Mouse (Mus musculus): Measurements from ENCODE around the gene Ociad2.

Ociad2 gene

DNA sequence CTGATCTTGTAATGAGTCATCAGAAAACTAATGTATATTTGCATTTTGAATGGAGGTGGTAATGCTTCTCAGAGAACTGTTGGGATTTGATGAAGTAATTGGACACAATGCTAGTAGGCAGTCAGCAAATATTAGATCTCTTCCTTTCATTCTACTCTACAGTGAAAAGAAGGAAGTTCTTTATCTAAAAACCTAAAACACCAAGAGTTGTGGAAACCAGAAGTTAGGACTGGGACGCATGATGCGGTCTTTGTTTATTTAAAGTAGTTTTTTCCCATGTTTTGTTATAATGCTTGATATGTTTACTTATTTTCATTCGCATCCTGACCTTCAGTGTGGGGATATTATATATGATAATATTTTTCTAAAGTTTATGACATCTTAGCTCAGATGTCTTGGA is 33.5 kb downstream of the Ociad2 start:
- DNase-seq (ENCODE audit: low read depth, low spot score): no peak

DNA sequence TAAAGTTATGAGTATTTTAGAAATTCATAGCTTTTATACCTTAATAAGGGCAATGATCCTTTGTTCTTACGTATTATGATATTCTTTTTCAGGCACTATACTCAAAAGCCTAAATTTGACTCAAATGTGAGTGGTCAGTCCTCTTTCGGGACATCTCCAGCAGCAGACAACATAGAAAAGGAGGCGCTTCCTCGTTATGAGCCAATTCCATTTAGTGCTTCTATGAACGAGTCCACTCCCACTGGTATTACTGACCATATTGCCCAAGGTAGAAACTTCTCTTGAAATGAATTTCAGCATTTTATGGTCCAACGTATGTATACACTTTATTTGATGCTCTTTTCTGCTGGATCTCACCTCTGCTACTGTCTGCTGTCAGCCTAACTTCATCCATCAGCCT is 34.3 kb downstream of the Ociad2 start:
- no peak for DNase-seq (ENCODE audit: low read depth, low spot score)

DNA sequence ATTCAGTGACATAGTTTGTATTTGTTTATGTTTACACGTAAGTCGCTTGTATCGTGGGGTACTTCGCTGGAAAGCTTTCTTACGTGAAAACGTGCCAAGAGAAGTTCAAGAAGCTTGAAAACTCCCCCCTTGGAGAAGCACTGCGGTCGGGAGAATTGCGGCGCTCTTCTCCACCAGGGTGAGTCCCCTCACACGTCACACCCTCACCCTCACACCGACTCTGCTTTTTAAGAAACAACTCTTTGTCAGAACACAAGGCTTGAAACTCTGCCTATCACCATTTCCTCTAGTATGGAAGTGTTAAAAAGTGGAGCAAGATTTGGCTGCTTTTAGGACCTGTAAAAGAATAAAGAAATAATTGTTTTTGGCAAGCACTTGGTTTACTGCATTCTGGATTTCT is 36.3 kb downstream of the Ociad2 start:
- no peak for DNase-seq (ENCODE audit: low read depth, low spot score)

DNA sequence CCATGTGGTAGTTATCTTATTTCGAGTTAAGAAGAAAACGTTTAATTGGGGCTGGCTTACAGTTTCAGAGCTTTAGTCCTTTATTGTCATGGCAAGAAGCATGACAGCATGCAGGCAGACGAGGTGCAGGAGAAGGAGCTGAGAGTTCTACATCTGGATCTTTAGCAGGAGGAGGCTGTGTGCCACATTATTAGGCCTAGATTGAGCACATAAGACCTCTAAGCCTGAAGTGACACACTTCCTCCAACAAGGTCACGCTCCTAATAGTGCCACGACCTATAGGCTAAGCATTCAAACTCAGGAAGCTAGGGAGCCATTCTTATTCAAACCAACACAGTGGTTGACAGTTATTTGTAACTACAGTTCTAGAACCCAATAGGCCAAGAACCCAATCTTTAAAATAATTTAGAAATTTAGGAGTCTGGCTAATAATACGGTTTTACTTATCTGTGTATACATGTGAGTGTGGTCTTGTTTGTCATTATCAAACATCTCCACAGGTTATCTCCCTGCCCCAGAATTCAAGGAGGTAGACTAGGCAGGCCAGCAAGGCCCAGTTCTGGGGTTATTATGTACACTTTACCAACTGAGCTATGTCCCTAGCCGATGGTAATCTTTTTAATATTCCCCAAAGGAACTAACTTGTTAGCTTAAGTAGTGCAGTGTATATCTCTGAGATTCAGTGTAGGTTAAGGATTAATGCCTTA is 39.1 kb downstream of the Ociad2 start:
- no peak for DNase-seq (ENCODE audit: low read depth, low spot score)

DNA sequence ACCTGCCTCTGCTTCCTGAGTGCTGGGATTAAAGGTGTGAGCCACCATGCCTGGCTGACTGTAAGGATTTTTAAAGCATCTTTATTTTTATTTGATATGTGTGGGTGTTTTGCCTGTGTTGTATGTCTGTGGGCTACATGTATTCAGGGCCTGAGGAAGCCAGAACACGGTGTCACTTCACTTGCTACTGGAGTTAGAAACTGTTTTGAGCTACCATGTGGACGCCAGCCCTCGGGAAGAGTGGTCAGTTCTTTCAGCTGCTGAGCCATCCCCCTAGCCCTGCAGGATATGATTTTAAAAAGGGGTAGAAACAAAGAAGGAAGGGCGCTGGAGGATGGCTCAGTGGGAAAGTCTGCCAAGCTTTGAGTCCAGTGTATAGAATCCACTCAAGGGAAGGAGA is 44.9 kb downstream of the Ociad2 start:
- DNase-seq (ENCODE audit: low read depth, low spot score): no peak

DNA sequence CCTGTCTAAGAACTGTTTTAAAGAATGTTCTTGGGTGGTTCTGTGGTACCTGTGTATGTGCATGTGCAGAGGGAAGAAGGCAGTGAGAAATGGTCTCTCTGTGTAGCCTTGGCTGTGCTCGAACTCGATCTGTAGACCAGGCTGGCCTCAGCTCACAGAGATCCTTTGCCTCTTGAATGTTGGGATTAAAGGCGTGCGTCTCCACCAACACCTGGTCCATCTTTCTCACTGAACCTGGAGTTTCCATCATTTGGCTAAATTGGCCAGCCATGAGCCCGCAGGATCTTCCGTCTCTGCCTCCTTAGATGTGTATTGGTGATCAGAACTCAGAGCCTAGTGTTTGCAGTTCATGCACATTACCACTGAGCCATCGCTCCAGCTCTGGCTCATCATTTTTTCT is 45.8 kb downstream of the Ociad2 start:
- DNase-seq (ENCODE audit: low read depth, low spot score): no peak

DNA sequence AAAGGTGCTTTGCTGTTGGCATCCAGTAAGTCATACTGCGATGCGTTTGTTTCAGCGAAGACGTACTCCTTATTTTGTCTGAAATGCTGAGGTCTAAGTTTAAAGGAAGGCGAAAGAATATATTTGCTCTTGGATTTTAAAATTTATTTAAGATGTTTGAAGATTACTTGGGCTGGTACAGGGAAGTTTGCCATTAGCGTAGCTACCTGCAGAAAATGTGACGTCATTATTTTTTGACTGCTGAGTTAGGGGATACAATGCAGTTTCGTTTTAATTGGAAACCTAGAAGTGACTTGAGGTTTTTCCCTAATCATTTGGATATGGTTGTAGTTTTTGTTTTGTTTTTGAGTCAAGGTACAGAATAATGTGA is 47.4 kb downstream of the Ociad2 start:
- no peak for DNase-seq (ENCODE audit: low read depth, low spot score)

DNA sequence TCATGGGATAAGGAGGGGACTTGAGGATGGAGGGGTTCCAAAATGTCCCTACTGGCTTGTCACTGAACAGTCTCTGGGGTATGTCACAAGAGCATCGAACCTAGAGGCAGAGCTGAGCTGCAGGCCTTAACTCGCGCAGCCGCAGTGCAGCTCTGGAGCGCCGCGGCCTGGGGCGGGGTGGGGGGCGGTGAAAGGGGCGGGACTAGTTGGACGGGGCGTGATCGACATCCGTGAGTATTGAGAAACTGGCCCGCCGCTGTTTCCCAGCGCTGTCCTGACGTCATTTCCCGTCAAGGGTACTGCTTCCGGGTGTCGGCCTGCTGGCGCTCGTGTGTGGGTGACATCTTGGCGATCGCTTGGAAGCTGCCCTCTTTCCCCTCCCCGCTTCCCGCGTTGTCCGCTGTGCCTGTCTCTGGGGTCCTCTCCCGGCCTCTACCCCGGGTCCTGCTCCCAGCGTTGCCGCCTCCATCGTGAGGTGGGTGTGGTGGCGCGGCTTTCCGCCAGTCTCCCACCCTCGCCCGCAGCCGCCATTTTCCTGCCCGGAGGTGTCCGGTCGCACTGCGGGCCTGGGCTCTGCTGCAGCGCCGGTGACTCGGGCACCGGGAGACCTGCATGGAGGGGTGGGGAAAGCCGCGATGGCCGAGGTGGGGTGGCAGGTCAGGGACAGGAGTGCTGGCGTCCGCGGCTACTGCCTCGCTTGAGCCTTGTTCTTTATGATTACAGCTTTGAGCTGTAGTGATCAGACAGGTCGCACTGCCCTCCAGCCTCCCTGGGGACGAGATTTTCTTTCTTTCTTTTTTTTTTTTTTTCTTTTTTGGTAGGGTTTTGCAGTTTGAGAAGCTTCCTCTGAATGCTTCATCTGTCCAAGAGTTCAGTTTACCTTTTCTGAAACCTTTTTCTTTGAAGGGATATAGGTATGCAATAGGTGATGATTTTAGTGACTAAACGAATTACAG is 48.0 kb downstream of the Ociad2 start, which contains the start of gene Ociad1:
Gene Ociad1 (plus strand): TSS at position 283 of the 956 bp plus-strand sequence.
- peak; percentile 98 for DNase-seq (ENCODE audit: low read depth, low spot score)

DNA sequence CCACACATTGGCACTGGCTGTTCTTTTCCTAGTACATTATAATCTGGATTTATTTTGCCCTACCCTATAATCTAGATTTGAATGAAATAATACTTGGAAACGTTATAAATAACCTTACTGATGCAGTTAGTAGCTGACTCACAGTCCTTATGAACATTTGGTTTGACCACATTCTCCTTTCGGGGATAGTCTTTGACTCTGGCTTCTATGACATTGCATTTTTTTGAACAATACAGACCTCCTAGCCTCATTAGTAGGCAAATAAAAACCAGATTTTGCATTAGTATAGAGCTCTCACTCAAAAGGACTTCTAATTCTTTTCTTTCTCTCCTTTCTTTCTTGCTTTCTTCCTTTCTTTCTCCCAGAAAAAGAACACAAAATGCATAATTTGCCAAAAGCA is 50.9 kb downstream of the Ociad2 start:
- DNase-seq (ENCODE audit: low read depth, low spot score): no peak

DNA sequence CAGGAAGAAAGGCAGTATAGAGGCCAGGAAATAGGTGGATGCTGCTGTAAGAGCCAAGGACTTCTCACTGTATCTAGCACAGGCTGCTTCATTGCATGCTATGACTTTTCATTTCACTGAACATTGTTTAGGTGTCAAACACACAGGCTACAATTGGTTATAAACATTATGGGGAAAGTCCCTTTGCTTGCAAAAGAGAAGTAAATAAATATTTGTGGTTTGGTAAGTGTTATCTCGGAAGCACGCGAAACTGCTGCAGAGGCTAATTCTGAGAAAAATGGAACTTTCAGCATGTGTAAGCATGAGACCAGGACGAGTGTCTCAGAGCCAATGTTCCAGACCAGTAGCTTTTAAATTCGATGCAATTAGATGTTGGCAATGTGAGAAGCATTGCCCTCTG is 54.2 kb downstream of the Ociad2 start:
- DNase-seq (ENCODE audit: low read depth, low spot score): no peak

DNA sequence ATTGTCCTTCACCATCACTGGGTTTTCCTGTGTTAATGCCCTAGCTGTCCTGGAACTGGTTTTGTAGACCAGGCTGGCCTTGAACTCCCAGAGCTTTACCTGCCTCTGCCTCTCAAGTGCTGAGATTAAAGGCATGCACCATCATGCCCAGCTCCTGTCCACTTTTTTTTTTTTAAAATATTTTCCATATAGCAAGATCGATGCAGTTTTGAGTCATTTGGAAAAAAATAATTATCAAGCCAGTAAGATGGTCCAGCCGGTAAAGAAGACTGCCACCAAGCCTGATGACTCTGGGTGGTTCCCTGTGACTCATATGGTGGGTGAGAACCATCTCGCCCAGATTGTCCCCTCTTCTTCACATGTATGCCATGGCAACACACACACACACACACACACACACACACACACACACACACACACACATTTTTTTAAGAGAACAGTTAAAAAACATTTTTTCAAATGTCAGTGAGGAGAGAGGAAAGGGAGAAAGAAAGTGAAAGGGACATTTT is 55.3 kb downstream of the Ociad2 start:
- DNase-seq (ENCODE audit: low read depth, low spot score): no peak

DNA sequence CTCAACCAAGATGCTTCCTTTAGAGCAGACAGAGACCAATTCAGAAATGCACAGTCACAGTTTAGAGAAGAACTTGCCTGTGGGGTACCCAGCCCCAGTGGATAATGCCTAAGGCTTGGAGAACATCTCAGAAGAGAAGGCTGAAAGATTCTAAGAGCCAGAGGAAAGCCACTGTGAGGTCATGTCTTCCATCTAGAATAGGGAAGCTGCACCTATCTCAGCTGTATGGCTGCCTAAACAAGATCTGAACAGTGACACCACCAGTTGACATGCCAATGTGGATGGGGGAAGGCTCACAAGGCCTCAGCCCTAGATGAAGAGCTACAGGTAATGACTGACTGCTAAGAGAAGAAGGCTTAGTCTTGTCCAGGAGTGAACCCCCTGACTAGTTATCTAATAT is 56.8 kb downstream of the Ociad2 start:
- DNase-seq (ENCODE audit: low read depth, low spot score): no peak

DNA sequence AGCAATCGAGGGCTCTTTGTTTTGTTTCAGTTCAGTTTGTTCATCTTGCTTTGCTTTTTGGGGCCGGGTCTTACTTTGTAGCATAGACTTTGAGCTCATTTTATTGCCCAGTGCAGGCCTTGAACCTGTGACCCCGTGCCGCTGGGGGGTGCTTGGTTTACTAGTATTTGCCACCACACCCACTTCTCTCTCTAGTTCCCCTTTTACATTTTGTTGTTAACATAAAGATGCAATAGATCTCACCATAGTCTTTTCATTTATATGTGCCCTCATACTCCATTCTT is 60.3 kb downstream of the Ociad2 start:
- DNase-seq (ENCODE audit: low read depth, low spot score): no peak

DNA sequence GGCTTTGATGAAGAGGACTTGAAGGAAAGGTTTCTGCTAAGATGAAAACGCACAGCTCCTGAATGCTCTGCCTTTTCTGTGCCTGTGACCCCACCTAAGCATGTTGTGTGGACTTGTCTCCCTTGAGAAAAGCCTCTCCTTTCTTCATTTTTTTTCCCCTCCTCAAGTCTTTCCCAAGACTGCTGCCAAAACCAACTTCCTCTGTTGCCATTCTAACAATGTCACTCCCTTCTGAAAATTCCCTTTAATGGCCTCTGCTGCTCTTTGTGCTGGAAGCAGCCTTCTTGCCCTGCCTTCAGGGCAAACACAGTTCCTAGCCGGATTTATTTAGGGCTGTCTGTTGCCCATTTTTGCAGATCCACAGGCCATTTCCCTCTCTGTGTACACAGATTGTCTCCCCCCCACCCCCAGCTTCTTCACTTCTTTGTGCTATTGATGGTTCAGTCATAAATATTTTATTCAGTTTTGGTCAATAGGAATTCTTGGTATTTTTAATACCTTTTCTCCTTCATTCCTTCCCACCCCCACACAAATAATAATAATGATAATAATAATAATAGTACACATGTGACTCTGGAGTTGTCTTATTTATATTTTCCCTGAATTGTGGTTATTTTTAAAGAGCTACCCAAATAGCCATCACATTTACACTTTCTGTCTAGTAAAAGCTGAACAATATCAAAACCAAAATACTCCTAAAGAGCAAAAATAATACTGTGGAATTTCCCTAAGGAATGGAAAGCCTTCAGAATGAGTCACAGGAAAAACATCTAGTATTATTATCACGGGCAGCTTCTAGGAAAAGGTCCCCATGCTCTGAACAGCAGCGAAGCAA is 60.9 kb downstream of the Ociad2 start:
- DNase-seq (ENCODE audit: low read depth, low spot score): no peak

DNA sequence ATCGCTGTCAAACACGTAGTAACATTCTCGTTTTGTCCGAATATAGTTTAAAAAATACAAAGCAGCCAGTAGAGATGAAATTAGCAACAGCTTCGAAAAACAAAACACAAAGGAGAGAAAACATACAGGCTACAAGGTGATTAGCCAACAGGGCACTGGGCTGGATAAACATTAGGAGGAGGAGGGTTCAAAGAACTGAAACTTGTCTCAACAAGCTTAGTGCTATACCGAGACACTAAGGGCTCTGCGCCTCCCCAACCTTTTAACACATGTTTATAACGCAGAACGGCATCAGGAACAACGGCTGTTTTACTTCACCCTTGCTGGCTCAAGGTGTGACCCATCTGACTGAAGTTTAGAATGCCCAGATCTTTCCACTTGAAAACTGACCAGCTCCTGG is 61.6 kb downstream of the Ociad2 start:
- DNase-seq (ENCODE audit: low read depth, low spot score): no peak

DNA sequence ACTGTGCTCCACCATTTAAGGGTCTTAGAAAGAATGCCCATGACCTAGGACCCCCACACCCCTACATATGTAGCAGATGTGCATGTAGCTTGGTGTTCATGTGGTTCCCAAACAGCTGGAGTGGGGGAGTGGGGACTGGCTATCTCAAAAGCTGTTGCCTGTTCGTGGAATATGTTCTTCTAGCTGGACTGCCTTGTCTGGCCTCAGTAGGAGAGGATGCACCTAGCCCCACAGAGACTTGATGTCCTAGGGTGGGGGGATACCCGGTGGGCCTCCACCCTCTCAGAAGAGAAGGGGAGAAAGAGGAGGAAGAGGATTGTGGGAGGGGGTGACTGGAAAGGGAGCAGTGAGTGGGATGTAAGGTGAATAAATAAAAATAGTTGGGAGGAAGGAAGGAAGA is 65.9 kb downstream of the Ociad2 start:
- DNase-seq (ENCODE audit: low read depth, low spot score): no peak

DNA sequence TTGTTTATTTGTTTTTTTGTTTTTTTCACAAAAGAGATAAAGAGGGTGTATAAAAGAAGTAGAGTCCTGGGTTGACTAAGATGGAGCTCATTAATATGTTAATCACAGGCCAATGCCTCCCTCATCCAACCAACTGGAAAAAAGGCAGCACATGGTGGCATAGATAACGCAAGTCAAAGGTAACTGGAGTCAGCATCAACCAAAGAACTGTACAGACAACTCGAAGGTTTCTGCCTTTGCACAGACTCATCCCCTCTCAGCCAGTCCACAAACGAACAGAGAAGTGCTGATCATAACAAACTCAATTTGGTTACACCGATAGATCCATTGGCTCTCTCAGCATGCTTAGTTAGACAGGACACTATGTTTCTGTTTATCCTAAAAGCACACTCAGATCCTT is 67.7 kb downstream of the Ociad2 start:
- DNase-seq (ENCODE audit: low read depth, low spot score): no peak
